Mouse (Mus musculus) CH12.LX (cell line): ENCODE results near the gene Prnp. TPM values are rescaled to one million over a fixed set of nuclear protein-coding genes. Genes with fewer than 3 reads are reported as not detected.

Source experiments
- DNase-seq: peaks from one replicate; pipeline ENCODE4 v3.0.0-alpha.2; 2013; ENCODE audit errors: extremely low read depth
- H3K27ac ChIP-seq: 2 replicates; pipeline ENCODE4 v1.5.1; 2012; ENCODE audit warnings: low read depth, mild to moderate bottlenecking, control low read depth, moderate library complexity; ENCODE audit not compliant: insufficient read depth
- H3K27me3 ChIP-seq: replicated peaks from 2 replicates; pipeline ENCODE3; 2012; ENCODE audit warnings: inconsistent platforms
- H3K36me3 ChIP-seq, 2 experiments: replicated peaks in 1 of 2; 2 replicates each; pipeline versions ENCODE3 to v1.6.1; 2012; ENCODE audit warnings: inconsistent platforms in 1 of 2, low read length in 1 of 2, mild to moderate bottlenecking in 1 of 2, mixed read lengths in 1 of 2, moderate library complexity in 1 of 2; ENCODE audit not compliant: control insufficient read depth in 1 of 2, insufficient read depth in 1 of 2
- H3K4me1 ChIP-seq, 2 experiments: 2 replicates each; pipeline ENCODE4 v1.6.1; 2012; ENCODE audit warnings: inconsistent platforms in 1 of 2, moderate library complexity in 1 of 2; ENCODE audit not compliant: insufficient read depth in 2 of 2, control insufficient read depth in 1 of 2
- H3K4me2 ChIP-seq: 2 replicates; pipeline ENCODE4 v1.6.1; 2012; ENCODE audit warnings: low read depth, mild to moderate bottlenecking, control low read depth; ENCODE audit not compliant: poor library complexity, insufficient read depth, severe bottlenecking
- H3K4me3 ChIP-seq, 3 experiments: fragments of 150-350 bp in 1 of 3; sonication (generic) in 1 of 3; replicated peaks in 1 of 3; 2 replicates each; pipeline versions ENCODE3 to v1.5.1; 2011 to 2012; ENCODE audit warnings: low read depth in 2 of 3, low read length in 2 of 3, mild to moderate bottlenecking in 2 of 3, moderate library complexity in 2 of 3, control low read depth in 1 of 3, improper control_type of control experiment in 1 of 3, inconsistent platforms in 1 of 3, mixed read lengths in 1 of 3; ENCODE audit not compliant: poor library complexity in 1 of 3
- H3K79me2 ChIP-seq: replicated peaks from 2 replicates; pipeline ENCODE4 v1.6.1; 2012; ENCODE audit warnings: mild to moderate bottlenecking, moderate library complexity; ENCODE audit not compliant: control insufficient read depth, poor library complexity, insufficient read depth, severe bottlenecking; ENCODE audit errors: extremely low read depth
- H3K9ac ChIP-seq: 2 replicates; pipeline ENCODE4 v1.6.1; 2012; ENCODE audit warnings: low read depth, mild to moderate bottlenecking, control low read depth, moderate library complexity; ENCODE audit not compliant: insufficient read depth
- H3K9me3 ChIP-seq: replicated peaks from 2 replicates; pipeline ENCODE3; 2012; ENCODE audit warnings: low read length, inconsistent platforms, mixed read lengths
- CHD2 ChIP-seq: IDR thresholded peaks from 2 replicates; pipeline ENCODE4 v1.6.1; 2011; ENCODE audit warnings: low read length, improper control_type of control experiment
- ELF1 ChIP-seq: IDR thresholded peaks from 2 replicates; pipeline ENCODE4 v1.6.1; 2014; ENCODE audit warnings: low read depth, mild to moderate bottlenecking, inconsistent platforms, low read length, improper control_type of control experiment
- ETS1 ChIP-seq: conservative IDR thresholded peaks from 2 replicates; pipeline ENCODE4 v1.6.1; 2012; ENCODE audit warnings: low read depth, mild to moderate bottlenecking, inconsistent platforms, low read length, improper control_type of control experiment, moderate library complexity
- HCFC1 ChIP-seq: IDR thresholded peaks from 2 replicates; pipeline ENCODE4 v1.6.1; 2012; ENCODE audit warnings: low read depth, mild to moderate bottlenecking, inconsistent platforms, low read length, improper control_type of control experiment
- IRF4 ChIP-seq: IDR thresholded peaks from 2 replicates; pipeline ENCODE4 v1.6.1; 2014; ENCODE audit warnings: low read depth, mild to moderate bottlenecking, inconsistent platforms, low read length, improper control_type of control experiment
- JUND ChIP-seq: conservative IDR thresholded peaks from 2 replicates; pipeline ENCODE4 v1.6.1; 2011; ENCODE audit warnings: low read depth, low read length, improper control_type of control experiment
- KAT2A ChIP-seq: IDR thresholded peaks from 2 replicates; pipeline ENCODE4 v1.6.1; 2012; ENCODE audit warnings: low read length, improper control_type of control experiment, inconsistent platforms; ENCODE audit not compliant: insufficient replicate concordance
- MAX ChIP-seq: IDR thresholded peaks from 2 replicates; pipeline ENCODE4 v1.6.1; 2011; ENCODE audit warnings: low read length, improper control_type of control experiment
- MAZ ChIP-seq: IDR thresholded peaks from 2 replicates; pipeline ENCODE4 v1.6.1; 2012; ENCODE audit warnings: low read depth, mild to moderate bottlenecking, inconsistent platforms, low read length, improper control_type of control experiment, moderate library complexity
- MEF2A ChIP-seq: IDR thresholded peaks from 2 replicates; pipeline ENCODE4 v1.6.1; 2014; ENCODE audit warnings: low read depth, mild to moderate bottlenecking, inconsistent platforms, low read length, improper control_type of control experiment, borderline replicate concordance
- MXI1 ChIP-seq: IDR thresholded peaks from 2 replicates; pipeline ENCODE4 v1.6.1; 2011; ENCODE audit warnings: mild to moderate bottlenecking, low read depth, low read length, improper control_type of control experiment
- NELFE ChIP-seq: IDR thresholded peaks from 2 replicates; pipeline ENCODE4 v1.6.1; 2011; ENCODE audit warnings: low read depth, low read length, improper control_type of control experiment
- NRF1 ChIP-seq: IDR thresholded peaks from 2 replicates; pipeline ENCODE4 v1.6.1; 2014; ENCODE audit warnings: low read depth, mild to moderate bottlenecking, inconsistent platforms, low read length, improper control_type of control experiment, moderate library complexity
- POLR2AphosphoS2 ChIP-seq: IDR thresholded peaks from 2 replicates; pipeline ENCODE4 v1.6.1; 2011; ENCODE audit warnings: low read depth, low read length, improper control_type of control experiment
- SMC3 ChIP-seq: IDR thresholded peaks from 2 replicates; pipeline ENCODE4 v1.6.1; 2011; ENCODE audit warnings: low read depth, low read length, improper control_type of control experiment
- UBTF ChIP-seq: IDR thresholded peaks from 2 replicates; pipeline ENCODE4 v1.6.1; 2012; ENCODE audit warnings: low read depth, mild to moderate bottlenecking, inconsistent platforms, low read length, improper control_type of control experiment, moderate library complexity
- USF1 ChIP-seq: IDR thresholded peaks from 2 replicates; pipeline ENCODE4 v1.6.1; 2014; ENCODE audit warnings: low read depth, mild to moderate bottlenecking, inconsistent platforms, low read length, improper control_type of control experiment
- USF2 ChIP-seq: conservative IDR thresholded peaks from 2 replicates; pipeline ENCODE4 v1.6.1; 2011; ENCODE audit warnings: low read depth, low read length, improper control_type of control experiment
- ZKSCAN1 ChIP-seq: IDR thresholded peaks from 2 replicates; pipeline ENCODE4 v1.6.1; 2012; ENCODE audit warnings: low read depth, inconsistent platforms, low read length, improper control_type of control experiment, borderline replicate concordance
- ZNF384 ChIP-seq: IDR thresholded peaks from 2 replicates; pipeline ENCODE4 v1.6.1; 2012; ENCODE audit warnings: low read depth, low read length, improper control_type of control experiment, inconsistent platforms
- dilution Hi-C: fragments of 300-500 bp; cut with MboI; formaldehyde crosslinking; loops from 2 replicates; pipeline ENCODE4 v1.14.3; 2020; ENCODE audit warnings: low sequenced_read_pairs; ENCODE audit not compliant: extremely low pct_unique_long_range_greater_than_20kb, extremely low pct_ligation_motif_present
- in situ Hi-C: fragments of 300-500 bp; cut with MboI; formaldehyde crosslinking; loops from 3 replicates; pipeline ENCODE4 v1.14.3; 2019; ENCODE audit warnings: low sequenced_read_pairs, low pct_ligation_motif_present, low pct_unique_long_range_greater_than_20kb, mixed read lengths
- polyA plus RNA-seq: library from polyadenylated mRNA; unstranded; fragments of >175 nt; gene quantifications from 2 replicates; pipeline ENCODE4 v1.2.1, GENCODE M21; 2012; ENCODE audit warnings: low read depth; ENCODE audit not compliant: insufficient read length
- total RNA-seq, 2 experiments: library from RNA; depleted of rRNA; stranded (reverse); fragments of 300-350 nt in 1 of 2; fragments of >200 nt in 1 of 2; gene quantifications; 2 replicates each; pipeline ENCODE4 v1.2.3; 2012 to 2014

Prnp gene
- total and polyA plus RNA-seq, 3 experiments = 4.5 to 6.4 (median 5.7) TPM

DNA sequence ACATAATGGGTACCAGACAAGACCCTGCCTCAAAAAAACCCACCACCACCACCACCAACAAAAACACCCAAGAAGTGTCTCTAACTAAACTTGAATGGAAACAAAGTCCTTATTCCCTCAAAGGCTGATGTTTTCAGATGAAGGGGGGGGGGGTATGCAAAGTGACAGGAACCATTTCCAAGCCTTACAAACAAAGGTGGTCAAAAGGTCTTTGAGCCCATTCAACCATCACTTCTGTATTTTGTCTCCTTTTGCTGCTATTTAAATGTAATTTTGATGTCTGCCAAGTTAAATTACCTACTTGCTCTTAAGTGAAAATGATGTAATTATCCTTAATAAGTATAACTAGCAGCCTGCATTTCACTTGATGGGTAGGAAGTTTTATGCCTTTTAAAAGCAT lies 43.1 kb upstream of the Prnp start:
- Histone ChIP-seq H3K36me3 (no peaks in the 10 kb centered on the region), H3K27ac (no peak overlapping the region), H3K27me3 (no peaks in the 10 kb centered on the region), H3K4me2 (no peak overlapping the region), H3K4me1 (peaks cover 3 to 35% of the 10 kb centered on the region in 2 experiments; a peak in 3 of 4 replicates), H3K9me3 (peaks cover 2% of the 10 kb centered on the region), H3K79me2 (no peaks in the 10 kb centered on the region), H3K9ac (no peak overlapping the region), H3K4me3 (no peak overlapping the region)
- in situ Hi-C loops (no loop called here), dilution Hi-C loops (no loop called here)
- no peak for DNase-seq
- TF ChIP-seq ZKSCAN1 = no peak
- no peak for TF ChIP-seq USF2
- TF ChIP-seq POLR2AphosphoS2 = no peak
- no peak for TF ChIP-seq ZNF384
- no peak for TF ChIP-seq MAX
- TF ChIP-seq NELFE = no peak

DNA sequence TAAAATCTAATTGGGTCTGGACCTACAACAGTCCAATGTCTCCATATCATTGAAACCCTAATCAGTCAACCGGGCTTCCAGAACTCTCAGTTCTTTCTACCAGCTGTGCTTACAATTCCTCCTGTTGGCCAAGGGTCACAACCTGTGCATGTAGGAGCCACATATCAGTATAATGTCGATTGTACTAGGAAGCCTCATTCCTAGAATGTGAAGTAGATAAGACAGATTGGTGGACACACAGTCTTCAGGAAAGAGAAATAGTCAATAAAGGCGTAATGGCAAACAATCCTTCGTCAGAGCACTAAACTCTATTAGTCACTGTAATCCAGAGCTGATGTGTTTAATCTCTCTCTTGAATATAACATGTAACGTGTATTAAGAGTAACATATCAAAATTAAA lies 40.7 kb upstream of the Prnp start:
- Histone ChIP-seq H3K36me3 (no peaks in the 10 kb centered on the region), H3K27me3 (no peaks in the 10 kb centered on the region)
- in situ Hi-C loops = no loop called here

DNA sequence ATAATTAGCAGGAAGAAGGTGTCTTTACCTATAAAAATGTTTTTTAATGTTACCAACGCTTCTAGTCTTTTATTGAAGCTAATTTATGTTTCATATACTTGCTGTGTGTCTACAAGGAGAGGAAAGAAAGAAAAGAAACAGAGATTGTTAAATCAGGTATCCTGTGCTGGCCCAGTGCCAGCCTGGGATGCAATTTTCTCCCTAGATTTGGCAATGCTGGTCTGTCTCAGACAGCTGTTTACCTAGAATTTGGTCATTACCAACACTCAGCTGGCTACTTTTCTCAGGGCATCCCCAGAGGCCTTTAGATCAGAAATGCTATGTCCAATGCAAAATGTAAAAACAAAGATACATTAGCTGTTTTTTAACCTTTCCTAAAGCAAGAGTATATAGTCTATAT lies 36.4 kb upstream of the Prnp start:
- Histone ChIP-seq H3K9ac (no peak overlapping the region), H3K79me2 (no peaks in the 10 kb centered on the region), H3K9me3 (peaks cover 6% of the 10 kb centered on the region), H3K4me1 (peaks cover 3 to 5% of the 10 kb centered on the region in 2 experiments; a peak in 3 of 4 replicates), H3K4me2 (no peak overlapping the region), H3K4me3 (no peak overlapping the region), H3K27me3 (no peaks in the 10 kb centered on the region)
- dilution Hi-C loops = no loop called here
- in situ Hi-C loops = no loop called here
- DNase-seq = no peak
- no peak for TF ChIP-seq UBTF
- TF ChIP-seq HCFC1 = no peak
- no peak for TF ChIP-seq MEF2A
- TF ChIP-seq KAT2A = no peak
- TF ChIP-seq USF2 = no peak
- TF ChIP-seq IRF4 = no peak
- no peak for TF ChIP-seq SMC3
- no peak for TF ChIP-seq CHD2
- no peak for TF ChIP-seq ELF1
- TF ChIP-seq NRF1 = no peak
- TF ChIP-seq ETS1 = no peak
- TF ChIP-seq, all 38 proteins: peak for 0
- H3K36me3 ChIP-seq = no peaks in the 10 kb centered on the region
- no peak overlapping the region for H3K27ac ChIP-seq

More for the DNA sequence above, 40.7 kb upstream of the Prnp start:
- H3K4me3 ChIP-seq = no peak overlapping the region
- DNase-seq = no peak
- H3K4me1 ChIP-seq = peaks cover 3 to 21% of the 10 kb centered on the region in 2 experiments; a peak in 3 of 4 replicates
- H3K9me3 ChIP-seq = peaks cover 6% of the 10 kb centered on the region
- no peaks in the 10 kb centered on the region for H3K79me2 ChIP-seq
- no peak for TF ChIP-seq POLR2AphosphoS2
- no peak for TF ChIP-seq HCFC1
- TF ChIP-seq MAZ = no peak
- TF ChIP-seq NELFE = no peak
- no peak for TF ChIP-seq MEF2A
- TF ChIP-seq MXI1 = no peak
- no peak for TF ChIP-seq JUND
- no peak for TF ChIP-seq USF1
- no peak for TF ChIP-seq MAX
- TF ChIP-seq, all 38 proteins: peak for 0
- Histone ChIP-seq H3K9ac (no peak overlapping the region), H3K4me2 (no peak overlapping the region), H3K27ac (no peak overlapping the region)
- dilution Hi-C loops = no loop called here
